Mouse (Mus musculus) kidney, adult 2 months (tissue): Measurements from ENCODE around the gene Btf3.

Experiments used
- CTCF ChIP-seq: fragments of 200-500 bp; conservative IDR thresholded peaks from 2 replicates; pipeline ENCODE4 v1.5.1; 2011; ENCODE audit warnings: low read depth, mild to moderate bottlenecking, control low read depth, low read length, moderate library complexity, mixed read lengths; ENCODE audit not compliant: insufficient read depth, insufficient read length
- POLR2A ChIP-seq: fragments of 200-500 bp; IDR thresholded peaks from one replicate; pipeline ENCODE4 v1.6.1; 2011; ENCODE audit warnings: low read depth, low read length, control low read depth

GRCm38 (mm10) chr13:98279686-98280085, 37.1 kb downstream of the Btf3 start, which contains the start of gene Gm21976:
- TF ChIP-seq CTCF = no peak
- TF ChIP-seq POLR2A = no peak
